Mouse (Mus musculus): Measurements from ENCODE around the gene Mcoln2. TPM values are rescaled to one million over a fixed set of nuclear protein-coding genes. Genes with fewer than 3 reads are reported as not detected.

Gene Mcoln2
- polyA plus RNA-seq, 1 experiment from 2014 or later: 0.27 TPM

- H3K9ac ChIP-seq: 0 out of 2 replicates have a peak overlapping the region, but pooled peaks have one; percentile 16
- peaks cover 10% of the 10 kb centered on the region for H3K4me1 ChIP-seq (replicated peaks)
- H3K27ac ChIP-seq (replicated peaks): no peak overlapping the region
- peak overlapping the region; percentile 40 for H3K4me3 ChIP-seq
- H3K9me3 ChIP-seq: no peaks in the 10 kb centered on the region
- H3K36me3 ChIP-seq: no peaks in the 10 kb centered on the region
- no peak for ATAC-seq (ENCODE audit: low FRiP score, low read depth)
- peaks cover 23% of the 10 kb centered on the region for H3K27me3 ChIP-seq
- H3K4me2 ChIP-seq: peak overlapping the region; percentile 94
- WGBS: under 1% methylated on average over 26 of the region's 26 CpGs
These were observed 396 bp downstream of the Mcoln2 start for GRCm38 (mm10) chr3:146150058-146150400.

GRCm38 (mm10) chr3:146150560-146150959 is 927 bp downstream of the Mcoln2 start:
- peak overlapping the region; percentile 40 for H3K4me3 ChIP-seq
- no peak overlapping the region for H3K27ac ChIP-seq (replicated peaks)
- no peaks in the 10 kb centered on the region for H3K9me3 ChIP-seq
- H3K4me2 ChIP-seq: peak overlapping the region; percentile 94
- peaks cover 10% of the 10 kb centered on the region for H3K4me1 ChIP-seq (replicated peaks)
- 24% methylated on average over 11 of the region's 11 CpGs for WGBS
- no peaks in the 10 kb centered on the region for H3K36me3 ChIP-seq
- H3K9ac ChIP-seq: no peak overlapping the region
- ATAC-seq (ENCODE audit: low FRiP score, low read depth): no peak
- H3K27me3 ChIP-seq: peaks cover 23% of the 10 kb centered on the region

GRCm38 (mm10) chr3:146151328-146151727 is 1.7 kb downstream of the Mcoln2 start:
- no peaks in the 10 kb centered on the region for H3K36me3 ChIP-seq
- no peak overlapping the region for H3K4me3 ChIP-seq
- ATAC-seq (ENCODE audit: low FRiP score, low read depth): no peak
- peaks cover 23% of the 10 kb centered on the region for H3K27me3 ChIP-seq
- no peak overlapping the region for H3K9ac ChIP-seq
- H3K4me1 ChIP-seq (replicated peaks): peaks cover 10% of the 10 kb centered on the region
- H3K4me2 ChIP-seq: no peak overlapping the region
- H3K27ac ChIP-seq (replicated peaks): no peak overlapping the region
- WGBS: 94% methylated on average over 10 of the region's 10 CpGs
- no peaks in the 10 kb centered on the region for H3K9me3 ChIP-seq

GRCm38 (mm10) chr3:146151755-146152154 is 2.1 kb downstream of the Mcoln2 start:
- Histone ChIP-seq H3K36me3 (no peaks in the 10 kb centered on the region), H3K4me2 (no peak overlapping the region), H3K27ac (replicated peaks) (no peak overlapping the region), H3K4me1 (replicated peaks) (peaks cover 10% of the 10 kb centered on the region), H3K9me3 (no peaks in the 10 kb centered on the region), H3K4me3 (no peak overlapping the region), H3K27me3 (peaks cover 23% of the 10 kb centered on the region), H3K9ac (no peak overlapping the region)
- WGBS: 89% methylated on average over 8 of the region's 8 CpGs
- ATAC-seq (ENCODE audit: low FRiP score, low read depth): no peak

- H3K4me3 ChIP-seq: no peak overlapping the region
- no peak overlapping the region for H3K27ac ChIP-seq (replicated peaks)
- no peaks in the 10 kb centered on the region for H3K36me3 ChIP-seq
- H3K27me3 ChIP-seq: peaks cover 23% of the 10 kb centered on the region
- H3K9me3 ChIP-seq: no peaks in the 10 kb centered on the region
- H3K4me2 ChIP-seq: no peak overlapping the region
- no peak for ATAC-seq (ENCODE audit: low FRiP score, low read depth)
- peaks cover 10% of the 10 kb centered on the region for H3K4me1 ChIP-seq (replicated peaks)
- no peak overlapping the region for H3K9ac ChIP-seq
- 90% methylated on average over 8 of the region's 8 CpGs for WGBS
These were observed 2.7 kb downstream of the Mcoln2 start for GRCm38 (mm10) chr3:146152348-146152747.

- Histone ChIP-seq H3K9ac (no peak overlapping the region), H3K4me1 (replicated peaks) (peaks cover 10% of the 10 kb centered on the region), H3K4me2 (no peak overlapping the region), H3K27ac (replicated peaks) (no peak overlapping the region), H3K9me3 (no peaks in the 10 kb centered on the region), H3K27me3 (peaks cover 23% of the 10 kb centered on the region), H3K36me3 (no peaks in the 10 kb centered on the region), H3K4me3 (no peak overlapping the region)
- no peak for ATAC-seq (ENCODE audit: low FRiP score, low read depth)
- 58% methylated on average over 2 of the region's 2 CpGs for WGBS
These were observed 3.3 kb downstream of the Mcoln2 start for GRCm38 (mm10) chr3:146152913-146153312.

GRCm38 (mm10) chr3:146153862-146154611 is 4.4 kb downstream of the Mcoln2 start:
- H3K4me1 ChIP-seq (replicated peaks): peaks cover 10% of the 10 kb centered on the region
- H3K27ac ChIP-seq (replicated peaks): no peak overlapping the region
- H3K9me3 ChIP-seq: no peaks in the 10 kb centered on the region
- no peak overlapping the region for H3K9ac ChIP-seq
- peak; percentile 45; the same call in 1 of the 2 replicates for ATAC-seq (ENCODE audit: low FRiP score, low read depth)
- 20% methylated on average over 12 of the region's 12 CpGs for WGBS
- H3K4me3 ChIP-seq: no peak overlapping the region
- H3K27me3 ChIP-seq: peaks cover 21% of the 10 kb centered on the region
- no peaks in the 10 kb centered on the region for H3K36me3 ChIP-seq
- H3K4me2 ChIP-seq: peak overlapping the region; percentile 5; the same call in 1 of the 2 replicates

GRCm38 (mm10) chr3:146155628-146156576 is 6.3 kb downstream of the Mcoln2 start:
- Histone ChIP-seq H3K9me3 (no peaks in the 10 kb centered on the region), H3K9ac (no peak overlapping the region), H3K4me2 (no peak overlapping the region), H3K4me1 (replicated peaks) (no peaks in the 10 kb centered on the region; the same call in 1 of the 2 replicates), H3K36me3 (no peaks in the 10 kb centered on the region), H3K4me3 (no peak overlapping the region), H3K27ac (replicated peaks) (no peak overlapping the region), H3K27me3 (peaks cover 11% of the 10 kb centered on the region; the same call in 1 of the 2 replicates)
- 80% methylated on average over 13 of the region's 13 CpGs for WGBS
- no peak for ATAC-seq (ENCODE audit: low FRiP score, low read depth)

- ATAC-seq (ENCODE audit: low FRiP score, low read depth): no peak
- no peaks in the 10 kb centered on the region; the same call in 1 of the 2 replicates for H3K4me1 ChIP-seq (replicated peaks)
- H3K9me3 ChIP-seq: no peaks in the 10 kb centered on the region
- H3K4me2 ChIP-seq: no peak overlapping the region
- H3K27me3 ChIP-seq: 0 out of 2 replicates have a peak, but pooled peaks cover 4% of the 10 kb centered on the region
- H3K27ac ChIP-seq (replicated peaks): no peak overlapping the region
- WGBS: 69% methylated on average over 2 of the region's 2 CpGs
- H3K36me3 ChIP-seq: no peaks in the 10 kb centered on the region
- H3K9ac ChIP-seq: no peak overlapping the region
- no peak overlapping the region for H3K4me3 ChIP-seq
These were observed 7.2 kb downstream of the Mcoln2 start for GRCm38 (mm10) chr3:146156811-146157210.

GRCm38 (mm10) chr3:146158039-146158438 is 8.4 kb downstream of the Mcoln2 start:
- Histone ChIP-seq H3K4me1 (replicated peaks) (no peaks in the 10 kb centered on the region; the same call in 1 of the 2 replicates), H3K27ac (replicated peaks) (no peak overlapping the region), H3K4me2 (no peak overlapping the region), H3K9ac (no peak overlapping the region), H3K4me3 (no peak overlapping the region), H3K36me3 (no peaks in the 10 kb centered on the region), H3K27me3 (0 out of 2 replicates have a peak, but pooled peaks cover 2% of the 10 kb centered on the region), H3K9me3 (no peaks in the 10 kb centered on the region)
- 84% methylated on average over 4 of the region's 4 CpGs for WGBS
- ATAC-seq (ENCODE audit: low FRiP score, low read depth): no peak

- Histone ChIP-seq H3K4me1 (replicated peaks) (no peaks in the 10 kb centered on the region), H3K27me3 (0 out of 2 replicates have a peak, but pooled peaks cover 2% of the 10 kb centered on the region), H3K4me3 (no peak overlapping the region), H3K36me3 (no peaks in the 10 kb centered on the region), H3K27ac (replicated peaks) (no peak overlapping the region), H3K4me2 (no peak overlapping the region), H3K9ac (no peak overlapping the region), H3K9me3 (no peaks in the 10 kb centered on the region)
- no peak for ATAC-seq (ENCODE audit: low FRiP score, low read depth)
- WGBS: 86% methylated on average over 2 of the region's 2 CpGs
These were observed 9.7 kb downstream of the Mcoln2 start for GRCm38 (mm10) chr3:146159360-146159759.

- Histone ChIP-seq H3K4me3 (no peak overlapping the region), H3K36me3 (no peaks in the 10 kb centered on the region), H3K4me1 (replicated peaks) (no peaks in the 10 kb centered on the region), H3K4me2 (no peak overlapping the region), H3K9ac (no peak overlapping the region), H3K27me3 (no peaks in the 10 kb centered on the region), H3K27ac (replicated peaks) (no peak overlapping the region), H3K9me3 (no peaks in the 10 kb centered on the region)
- WGBS: 84% methylated on average over 4 of the region's 4 CpGs
- ATAC-seq (ENCODE audit: low FRiP score, low read depth): no peak
These were observed 12.6 kb downstream of the Mcoln2 start for GRCm38 (mm10) chr3:146162197-146162596.

Data from hindbrain, embryonic 15.5 days (tissue).